Mouse (Mus musculus) thymus, postnatal 0 days (tissue): ENCODE data around the gene Rgsl1. TPM values are rescaled to one million over a fixed set of nuclear protein-coding genes. Genes with fewer than 3 reads are reported as not detected.

Experiments used
- DNase-seq: peaks from one replicate; pipeline ENCODE4 v3.0.0-alpha.2; 2015; ENCODE audit warnings: low spot score
- polyA plus RNA-seq: library from polyadenylated mRNA; unstranded; fragments of >200 nt; fragmentation: Nextera tagmentation; extraction: Ambion mirVana; gene quantifications from 2 replicates; pipeline ENCODE4 v1.2.1, GENCODE M21; 2015

Rgsl1 gene
- polyA plus RNA-seq, 1 experiment from 2014 or later = 0.82 TPM

GRCm38 (mm10) chr1:153741551-153742316, 102.2 kb downstream of the Rgsl1 start:
- DNase-seq = no peak

GRCm38 (mm10) chr1:153740775-153741400, 103.1 kb downstream of the Rgsl1 start:
- DNase-seq = no peak

- DNase-seq = no peak
These were observed 103.8 kb downstream of the Rgsl1 start, which contains the start of gene Rgs16 for GRCm38 (mm10) chr1:153740145-153740544. Rgs16 (plus strand) TSS chr1:153740349.

- DNase-seq = no peak
These were observed 104.4 kb downstream of the Rgsl1 start for GRCm38 (mm10) chr1:153739437-153740015.

GRCm38 (mm10) chr1:153737101-153738085, 106.5 kb downstream of the Rgsl1 start:
- no peak for DNase-seq

GRCm38 (mm10) chr1:153736096-153736495, 107.8 kb downstream of the Rgsl1 start:
- no peak for DNase-seq

GRCm38 (mm10) chr1:153734866-153735265, 109.1 kb downstream of the Rgsl1 start:
- DNase-seq = no peak

GRCm38 (mm10) chr1:153733181-153733580, 110.8 kb downstream of the Rgsl1 start:
- DNase-seq = peak; percentile 78

GRCm38 (mm10) chr1:153730671-153731070, 113.3 kb downstream of the Rgsl1 start:
- DNase-seq = no peak

GRCm38 (mm10) chr1:153729806-153730205, 114.1 kb downstream of the Rgsl1 start:
- DNase-seq = peak; percentile 78

Other genes with a start within 250 kb of the Rgsl1 start
- gene Rgs8, start 191.1 kb downstream of the Rgsl1 start, polyA plus RNA-seq = 0.14 and 0.35 TPM in 2 replicates
- 4.1 and 4.3 TPM in 2 replicates for gene Rgs16, start 103.8 kb downstream of the Rgsl1 start, polyA plus RNA-seq
- gene Rnasel, start 94.7 kb downstream of the Rgsl1 start, polyA plus RNA-seq = 13.7 and 22.1 TPM in 2 replicates
- gene Teddm1b, start 30.2 kb upstream of the Rgsl1 start, polyA plus RNA-seq = 0.14 and 0.27 TPM in 2 replicates
- not detected in 2 replicates for gene Teddm1a, start 47.6 kb upstream of the Rgsl1 start, polyA plus RNA-seq
- 111 and 119 TPM in 2 replicates for gene Glul, start 55.8 kb upstream of the Rgsl1 start, polyA plus RNA-seq
- 0.77 and 1.3 TPM in 2 replicates for gene Teddm2, start 56.1 kb upstream of the Rgsl1 start, polyA plus RNA-seq